Mouse (Mus musculus) intestine, embryonic 16.5 days (tissue): ENCODE data around the gene Fry. TPM values are rescaled to one million over a fixed set of nuclear protein-coding genes. Genes with fewer than 3 reads are reported as not detected.

Experiments
- ATAC-seq: fragments of 200-750 bp; cut with Nextera tagmentation; 2 replicates; pipeline ENCODE4 v1.8.0; 2017; ENCODE audit warnings: moderate TSS enrichment, moderate library complexity
- H3K27ac ChIP-seq: fragments of 300-500 bp; sonication (generic); 2 replicates; pipeline ENCODE4 v1.5.1; 2014; ENCODE audit warnings: mild to moderate bottlenecking, low read length
- H3K27me3 ChIP-seq: fragments of 300-500 bp; sonication (generic); replicated peaks from 2 replicates; pipeline ENCODE4 v1.6.1; 2014; ENCODE audit warnings: low read length, control low read depth, mixed read lengths; ENCODE audit not compliant: control insufficient read depth, insufficient read depth
- H3K36me3 ChIP-seq: fragments of 300-500 bp; sonication (generic); 2 replicates; pipeline ENCODE4 v1.6.1; 2014; ENCODE audit warnings: low read length, control low read depth; ENCODE audit not compliant: control insufficient read depth, insufficient read depth
- H3K4me1 ChIP-seq: fragments of 300-500 bp; sonication (generic); 2 replicates; pipeline ENCODE4 v1.6.1; 2014; ENCODE audit warnings: low read length, control low read depth, mixed read lengths; ENCODE audit not compliant: control insufficient read depth, insufficient read depth
- H3K4me2 ChIP-seq: fragments of 300-500 bp; sonication (generic); 2 replicates; pipeline ENCODE4 v1.6.1; 2014; ENCODE audit warnings: low read depth, low read length, control low read depth
- H3K4me3 ChIP-seq: fragments of 300-500 bp; sonication (generic); 2 replicates; pipeline ENCODE4 v1.5.1; 2014; ENCODE audit warnings: mild to moderate bottlenecking, low read length
- H3K9ac ChIP-seq: fragments of 300-500 bp; sonication (generic); 2 replicates; pipeline ENCODE4 v1.6.1; 2014; ENCODE audit warnings: low read depth, low read length
- H3K9me3 ChIP-seq: fragments of 300-500 bp; sonication (generic); 2 replicates; pipeline ENCODE4 v1.6.1; 2016; ENCODE audit warnings: low read length, control low read depth; ENCODE audit not compliant: control insufficient read depth
- WGBS: fragments of 180-500 bp; shearing (Covaris S2); extraction: QIAGEN DNeasy Blood & Tissue Kit; methylation state at CpG from one replicate; pipeline ENCODE4 v1.1.7; 2014; 5-methylcytosine and 5-hydroxymethylcytosine counted together
- polyA plus RNA-seq: library from polyadenylated mRNA; unstranded; fragments of >200 nt; fragmentation: Nextera tagmentation; extraction: Ambion mirVana; gene quantifications from 2 replicates; pipeline ENCODE4 v1.2.1, GENCODE M21; 2015

Fry gene
- polyA plus RNA-seq, 1 experiment from 2014 or later: 6.1 TPM

GRCm38 (mm10) chr5:150380767-150381166 is 262.3 kb downstream of the Fry start:
- Histone ChIP-seq H3K27me3 (no peaks in the 10 kb centered on the region), H3K4me2 (no peak overlapping the region), H3K4me1 (peaks cover 8% of the 10 kb centered on the region), H3K27ac (no peak overlapping the region), H3K9me3 (no peaks in the 10 kb centered on the region), H3K36me3 (no peaks in the 10 kb centered on the region), H3K9ac (no peak overlapping the region), H3K4me3 (no peak overlapping the region)
- ATAC-seq: no peak
- 88% methylated on average over 10 of the region's 10 CpGs for WGBS

DNA sequence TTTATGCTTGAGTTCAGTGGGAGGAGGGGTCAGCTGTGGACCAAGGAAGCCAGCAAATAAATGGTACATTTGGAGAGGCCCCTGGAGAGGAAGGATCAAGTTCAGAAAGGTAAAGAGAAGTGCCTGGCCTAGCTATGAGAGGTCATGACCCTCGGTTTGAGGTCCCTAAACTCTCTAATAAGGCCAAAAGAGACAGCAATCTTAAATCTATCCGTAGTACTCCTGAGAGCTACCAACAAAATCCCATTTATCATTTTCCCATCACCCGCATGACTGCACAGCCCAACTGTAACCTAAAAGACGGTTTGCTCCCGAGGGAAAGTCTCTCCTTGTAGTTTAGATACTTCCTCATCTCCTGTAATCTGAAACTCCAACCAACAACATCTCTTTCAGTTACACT is 264.0 kb downstream of the Fry start:
- peaks cover 8% of the 10 kb centered on the region for H3K4me1 ChIP-seq
- no peak for ATAC-seq
- H3K9me3 ChIP-seq: no peaks in the 10 kb centered on the region
- H3K9ac ChIP-seq: no peak overlapping the region
- H3K27ac ChIP-seq: no peak overlapping the region
- 61% methylated on average over 5 of the region's 5 CpGs for WGBS
- H3K4me3 ChIP-seq: no peak overlapping the region
- H3K36me3 ChIP-seq: no peaks in the 10 kb centered on the region
- no peaks in the 10 kb centered on the region for H3K27me3 ChIP-seq
- no peak overlapping the region for H3K4me2 ChIP-seq

DNA sequence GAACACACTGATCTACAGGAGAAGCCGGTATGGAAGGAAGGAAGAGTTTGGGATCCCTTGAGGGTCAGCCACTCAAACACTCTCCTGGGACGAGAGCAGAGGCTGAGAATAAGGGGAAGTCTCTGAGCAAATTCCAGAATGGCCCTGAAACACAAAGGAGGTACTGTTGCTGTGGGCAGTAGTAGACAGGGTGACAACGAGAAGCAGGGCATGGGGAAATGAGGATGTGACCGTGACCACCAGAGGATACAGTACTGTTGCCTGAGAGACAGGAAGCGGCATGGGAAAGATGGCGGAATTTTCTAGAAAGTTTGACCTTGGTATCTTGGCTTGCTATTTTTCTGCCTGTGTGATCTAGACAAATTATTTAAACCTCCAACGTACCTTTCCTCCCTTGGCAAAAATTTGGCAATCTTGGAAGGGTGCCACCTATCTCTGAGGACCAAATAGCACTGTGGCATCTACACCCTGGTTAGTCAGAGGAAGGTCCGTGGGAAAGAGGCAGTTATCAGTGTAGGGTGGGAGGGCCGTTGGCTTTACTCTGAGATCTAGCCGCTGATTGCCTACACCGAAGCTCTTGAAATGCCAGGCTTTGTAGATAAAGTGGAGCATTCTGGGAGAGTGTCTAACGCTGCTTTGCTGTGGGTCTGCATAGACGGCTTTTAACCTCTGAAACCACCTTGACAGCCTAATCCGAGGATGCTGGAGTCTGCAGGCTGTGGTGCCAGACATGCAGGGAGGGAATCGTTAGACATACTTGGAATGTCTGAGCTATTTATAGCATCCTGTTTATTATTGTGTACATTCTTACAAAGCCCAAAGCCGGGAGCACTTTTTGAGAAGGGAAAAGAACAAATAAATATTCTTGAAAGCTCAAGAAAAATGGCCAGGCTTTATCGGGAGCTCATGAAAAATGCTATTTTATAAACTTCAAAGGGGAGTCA is 266.1 kb downstream of the Fry start:
- Histone ChIP-seq H3K4me1 (peaks cover 8% of the 10 kb centered on the region), H3K9me3 (no peaks in the 10 kb centered on the region), H3K9ac (no peak overlapping the region), H3K27me3 (no peaks in the 10 kb centered on the region), H3K4me3 (no peak overlapping the region), H3K27ac (peak overlapping the region; percentile 43; the same call in 1 of the 2 replicates), H3K36me3 (no peaks in the 10 kb centered on the region), H3K4me2 (no peak overlapping the region)
- 39% methylated on average over 17 of the region's 17 CpGs for WGBS
- peak; percentile 55 for ATAC-seq

DNA sequence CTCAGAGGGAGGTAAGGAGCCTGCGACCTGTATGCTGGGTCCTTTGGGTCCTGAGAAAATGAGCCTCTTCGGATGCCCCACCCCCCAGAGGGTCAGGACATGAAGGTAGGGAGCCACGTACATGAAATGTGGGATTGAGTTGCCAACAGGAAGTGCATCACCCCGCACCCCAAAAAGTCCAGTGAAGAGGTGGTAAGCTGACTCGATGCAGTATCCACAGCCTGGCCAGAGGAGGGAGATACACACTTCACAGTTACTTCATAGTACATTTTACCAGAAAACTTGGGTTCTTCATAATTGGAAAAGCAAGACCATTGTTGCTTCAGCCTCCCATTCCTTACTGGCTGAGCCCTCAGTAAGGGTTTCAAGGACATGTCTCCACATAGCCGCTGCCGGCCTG is 266.8 kb downstream of the Fry start:
- Histone ChIP-seq H3K36me3 (no peaks in the 10 kb centered on the region), H3K9ac (no peak overlapping the region), H3K27me3 (no peaks in the 10 kb centered on the region), H3K4me3 (no peak overlapping the region), H3K27ac (peak overlapping the region; percentile 43; the same call in 1 of the 2 replicates), H3K9me3 (no peaks in the 10 kb centered on the region), H3K4me1 (peaks cover 8% of the 10 kb centered on the region), H3K4me2 (no peak overlapping the region)
- ATAC-seq: no peak
- 61% methylated on average over 7 of the region's 7 CpGs for WGBS

DNA sequence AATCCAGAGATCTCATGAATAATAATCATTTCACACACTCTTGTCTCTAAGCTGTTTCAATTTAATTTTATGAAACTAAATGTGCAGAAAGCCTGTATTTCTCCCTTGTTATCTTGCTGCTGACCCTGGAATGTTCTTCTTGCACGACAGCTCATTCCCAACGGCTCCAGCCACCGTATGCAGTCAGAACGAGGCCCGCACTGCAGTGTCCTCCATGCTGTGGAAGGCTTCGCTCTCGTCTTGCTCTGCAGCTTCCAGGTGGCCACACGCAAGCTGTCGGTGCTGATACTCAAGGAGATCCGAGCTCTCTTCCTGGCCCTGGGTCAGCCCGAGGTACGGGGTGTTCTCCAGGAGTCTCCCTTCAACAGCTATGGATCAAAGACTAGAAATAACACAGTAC is 270.2 kb downstream of the Fry start:
- H3K27me3 ChIP-seq: no peaks in the 10 kb centered on the region
- no peak overlapping the region for H3K4me2 ChIP-seq
- no peak for ATAC-seq
- no peak overlapping the region for H3K4me3 ChIP-seq
- no peaks in the 10 kb centered on the region for H3K9me3 ChIP-seq
- H3K27ac ChIP-seq: no peak overlapping the region
- peaks cover 8% of the 10 kb centered on the region for H3K4me1 ChIP-seq
- 82% methylated on average over 12 of the region's 12 CpGs for WGBS
- no peak overlapping the region for H3K9ac ChIP-seq
- no peaks in the 10 kb centered on the region for H3K36me3 ChIP-seq

GRCm38 (mm10) chr5:150389589-150390377 is 271.3 kb downstream of the Fry start:
- no peak overlapping the region for H3K4me2 ChIP-seq
- H3K9me3 ChIP-seq: 0 out of 2 replicates have a peak, but pooled peaks cover 3% of the 10 kb centered on the region
- H3K9ac ChIP-seq: no peak overlapping the region
- H3K27ac ChIP-seq: no peak overlapping the region
- no peaks in the 10 kb centered on the region for H3K27me3 ChIP-seq
- H3K4me1 ChIP-seq: peaks cover 4% of the 10 kb centered on the region
- no peak overlapping the region for H3K4me3 ChIP-seq
- no peak for ATAC-seq
- peaks cover 4% of the 10 kb centered on the region for H3K36me3 ChIP-seq
- WGBS: 58% methylated on average over 10 of the region's 10 CpGs

- Histone ChIP-seq H3K4me2 (no peak overlapping the region), H3K36me3 (peaks cover 6% of the 10 kb centered on the region), H3K27ac (no peak overlapping the region), H3K9me3 (0 out of 2 replicates have a peak, but pooled peaks cover 5% of the 10 kb centered on the region), H3K4me1 (no peaks in the 10 kb centered on the region), H3K4me3 (no peak overlapping the region), H3K9ac (no peak overlapping the region), H3K27me3 (no peaks in the 10 kb centered on the region)
- 50% methylated on average over 7 of the region's 7 CpGs for WGBS
- no peak for ATAC-seq
Measured at GRCm38 (mm10) chr5:150390422-150390821, 272.0 kb downstream of the Fry start.

DNA sequence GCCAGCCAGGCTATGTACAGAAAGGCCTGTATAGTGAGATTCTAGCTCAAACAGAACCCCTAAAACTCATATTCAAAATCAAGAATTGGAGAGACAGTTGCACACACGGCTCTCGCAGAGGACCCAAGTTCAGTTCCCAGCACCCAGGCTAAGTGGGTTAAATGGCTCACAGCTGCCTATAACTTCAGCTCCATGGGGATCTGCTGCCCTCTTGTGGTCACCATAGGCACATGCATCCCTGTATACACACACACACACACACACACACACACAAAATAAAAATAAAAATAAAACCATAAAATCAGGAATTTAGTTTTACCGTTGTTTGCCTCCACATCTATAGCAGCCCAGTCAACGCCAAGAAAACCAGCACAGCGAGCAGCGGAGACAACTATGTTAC is 276.2 kb downstream of the Fry start:
- H3K27ac ChIP-seq: no peak overlapping the region
- peaks cover 6% of the 10 kb centered on the region for H3K36me3 ChIP-seq
- 0 out of 2 replicates have a peak, but pooled peaks cover 5% of the 10 kb centered on the region for H3K9me3 ChIP-seq
- no peak overlapping the region for H3K9ac ChIP-seq
- H3K4me2 ChIP-seq: no peak overlapping the region
- no peaks in the 10 kb centered on the region for H3K4me1 ChIP-seq
- H3K4me3 ChIP-seq: no peak overlapping the region
- ATAC-seq: no peak
- H3K27me3 ChIP-seq: no peaks in the 10 kb centered on the region
- WGBS: 96% methylated on average over 6 of the region's 6 CpGs

DNA sequence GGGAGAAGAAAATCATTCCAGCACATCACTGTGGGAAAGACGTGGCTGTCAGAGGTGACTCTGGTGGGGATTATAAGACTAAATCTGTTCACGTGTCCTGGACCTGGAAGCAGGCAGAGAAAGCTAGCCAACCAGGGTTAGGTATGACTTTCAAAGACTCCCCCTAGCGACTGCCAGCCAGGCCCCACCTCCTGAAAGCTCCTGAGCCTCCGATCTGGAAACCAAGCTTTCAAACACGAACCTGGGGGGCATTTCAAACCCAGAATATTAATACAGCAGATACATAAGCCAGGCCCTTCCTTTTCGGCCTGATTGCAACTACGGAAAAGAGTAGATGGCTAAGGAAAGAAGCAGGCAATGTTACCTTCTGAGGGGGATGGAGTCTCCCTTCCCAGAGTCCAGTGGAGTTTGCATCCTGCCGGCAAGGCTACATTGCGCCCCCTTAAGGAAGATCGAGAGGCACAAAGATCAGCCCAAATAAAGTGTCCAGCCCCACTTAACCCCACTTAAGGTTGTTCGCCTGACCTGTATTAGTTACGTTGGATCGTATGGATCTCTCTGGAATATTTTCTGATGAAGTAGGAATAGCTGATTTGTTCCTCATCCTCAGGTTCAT is 284.5 kb downstream of the Fry start:
- Histone ChIP-seq H3K36me3 (no peaks in the 10 kb centered on the region), H3K4me3 (no peak overlapping the region), H3K4me2 (0 out of 2 replicates have a peak overlapping the region, but pooled peaks have one; percentile 22), H3K9ac (no peak overlapping the region), H3K27ac (no peak overlapping the region), H3K9me3 (no peaks in the 10 kb centered on the region), H3K4me1 (no peaks in the 10 kb centered on the region), H3K27me3 (no peaks in the 10 kb centered on the region)
- ATAC-seq: no peak
- 42% methylated on average over 13 of the region's 13 CpGs for WGBS
